Mouse (Mus musculus) retina, postnatal 1 day (tissue): ENCODE measurements around the gene Gm14296.
"Not testable (repeated sequence)": the region's sequence is repeated elsewhere in the genome, so short reads cannot be mapped to it uniquely, and the experiment has no call there.

ENCODE experiments used
- DNase-seq: peaks from one replicate; pipeline ENCODE4 v3.0.0-alpha.2; 2012

Gene Gm14296

GRCm38 (mm10) chr2:176927709-176928108 lies at the start of gene Gm14296:
Gm14296 (minus strand) TSS chr2:176927809.
- not testable (repeated sequence) for DNase-seq

- DNase-seq, result not testable (repeated sequence)
Observed at GRCm38 (mm10) chr2:176905464-176905863, 22.1 kb downstream of the Gm14296 start.
